Mouse (Mus musculus) neural tube, embryonic 14.5 days (tissue): ENCODE data around the gene Pdia2. TPM values are rescaled to one million over a fixed set of nuclear protein-coding genes. Genes with fewer than 3 reads are reported as not detected.

ENCODE experiments used
- ATAC-seq: fragments of 200-750 bp; cut with Nextera tagmentation; 2 replicates; pipeline ENCODE4 v1.8.0; 2017; ENCODE audit warnings: low read depth, mild to moderate bottlenecking, moderate TSS enrichment, moderate library complexity
- H3K27ac ChIP-seq: fragments of 300-500 bp; sonication (generic); 2 replicates; pipeline ENCODE4 v1.5.1; 2014; ENCODE audit warnings: low read depth, mild to moderate bottlenecking, control low read depth, low read length, moderate library complexity, mixed read lengths
- H3K27me3 ChIP-seq: fragments of 300-500 bp; sonication (generic); 2 replicates; pipeline ENCODE4 v1.6.1; 2014; ENCODE audit warnings: low read length; ENCODE audit not compliant: control insufficient read depth, insufficient read depth
- H3K36me3 ChIP-seq: fragments of 300-500 bp; sonication (generic); 2 replicates; pipeline ENCODE4 v1.6.1; 2014; ENCODE audit warnings: low read length, mixed read lengths; ENCODE audit not compliant: control insufficient read depth, insufficient read depth
- H3K4me1 ChIP-seq: fragments of 300-500 bp; sonication (generic); 2 replicates; pipeline ENCODE4 v1.6.1; 2014; ENCODE audit warnings: low read length; ENCODE audit not compliant: control insufficient read depth, insufficient read depth
- H3K4me2 ChIP-seq: fragments of 300-500 bp; sonication (generic); 2 replicates; pipeline ENCODE4 v1.6.1; 2014; ENCODE audit warnings: mild to moderate bottlenecking, low read depth, low read length, control low read depth
- H3K4me3 ChIP-seq: fragments of 300-500 bp; sonication (generic); 2 replicates; pipeline ENCODE4 v1.5.1; 2014; ENCODE audit warnings: low read depth, low read length, control low read depth, mixed read lengths
- H3K9ac ChIP-seq: fragments of 300-500 bp; sonication (generic); replicated peaks from 2 replicates; pipeline ENCODE4 v1.6.1; 2014; ENCODE audit warnings: low read depth, mild to moderate bottlenecking, control low read depth, low read length, mixed read lengths
- H3K9me3 ChIP-seq: fragments of 300-500 bp; sonication (generic); 2 replicates; pipeline ENCODE4 v1.6.1; 2016; ENCODE audit warnings: low read length; ENCODE audit not compliant: control insufficient read depth
- WGBS: fragments of 180-500 bp; shearing (Covaris S2); extraction: QIAGEN DNeasy Blood & Tissue Kit; methylation state at CpG from one replicate; pipeline ENCODE4 v1.1.7; 2014; 5-methylcytosine and 5-hydroxymethylcytosine counted together
- polyA plus RNA-seq: library from polyadenylated mRNA; unstranded; fragments of >200 nt; fragmentation: Nextera tagmentation; extraction: Ambion mirVana; gene quantifications from 2 replicates; pipeline ENCODE4 v1.2.1, GENCODE M21; 2014

The Pdia2 gene
- polyA plus RNA-seq, 1 experiment from 2014 or later, result 0.32 TPM

- Histone ChIP-seq H3K36me3 (no peaks in the 10 kb centered on the region), H3K4me2 (no peak overlapping the region), H3K4me1 (no peaks in the 10 kb centered on the region), H3K9me3 (no peaks in the 10 kb centered on the region), H3K27me3 (no peaks in the 10 kb centered on the region), H3K4me3 (no peak overlapping the region), H3K27ac (no peak overlapping the region), H3K9ac (no peak overlapping the region)
- 94% methylated on average over 8 of the region's 8 CpGs for WGBS
- no peak for ATAC-seq
Measured at GRCm38 (mm10) chr17:26234386-26234785, 35.5 kb upstream of the Pdia2 start.

GRCm38 (mm10) chr17:26232863-26233262 lies 34.0 kb upstream of the Pdia2 start:
- Histone ChIP-seq H3K4me1 (no peaks in the 10 kb centered on the region), H3K27me3 (no peaks in the 10 kb centered on the region), H3K4me2 (no peak overlapping the region), H3K36me3 (no peaks in the 10 kb centered on the region), H3K9me3 (no peaks in the 10 kb centered on the region), H3K9ac (no peak overlapping the region), H3K27ac (no peak overlapping the region), H3K4me3 (no peak overlapping the region)
- no peak for ATAC-seq
- WGBS, result 76% methylated on average over 8 of the region's 8 CpGs

GRCm38 (mm10) chr17:26231156-26231555 lies 32.3 kb upstream of the Pdia2 start:
- H3K27me3 ChIP-seq, result no peaks in the 10 kb centered on the region
- no peaks in the 10 kb centered on the region for H3K4me1 ChIP-seq
- no peak overlapping the region for H3K9ac ChIP-seq
- H3K27ac ChIP-seq, result no peak overlapping the region
- no peak overlapping the region for H3K4me3 ChIP-seq
- no peaks in the 10 kb centered on the region for H3K36me3 ChIP-seq
- 90% methylated on average over 5 of the region's 5 CpGs for WGBS
- H3K9me3 ChIP-seq, result no peaks in the 10 kb centered on the region
- no peak for ATAC-seq
- no peak overlapping the region for H3K4me2 ChIP-seq

GRCm38 (mm10) chr17:26229776-26230175 lies 30.9 kb upstream of the Pdia2 start:
- Histone ChIP-seq H3K27ac (no peak overlapping the region), H3K36me3 (no peaks in the 10 kb centered on the region), H3K4me1 (no peaks in the 10 kb centered on the region), H3K4me3 (no peak overlapping the region), H3K4me2 (no peak overlapping the region), H3K9ac (no peak overlapping the region), H3K9me3 (no peaks in the 10 kb centered on the region), H3K27me3 (no peaks in the 10 kb centered on the region)
- 96% methylated on average over 5 of the region's 5 CpGs for WGBS
- ATAC-seq, result no peak

- Histone ChIP-seq H3K4me3 (no peak overlapping the region), H3K4me1 (no peaks in the 10 kb centered on the region), H3K9me3 (no peaks in the 10 kb centered on the region), H3K27me3 (no peaks in the 10 kb centered on the region), H3K36me3 (no peaks in the 10 kb centered on the region), H3K27ac (no peak overlapping the region), H3K9ac (no peak overlapping the region), H3K4me2 (no peak overlapping the region)
- WGBS, result 86% methylated on average over 12 of the region's 12 CpGs
- ATAC-seq, result no peak
Measured at GRCm38 (mm10) chr17:26225150-26225549, 26.3 kb upstream of the Pdia2 start.

- Histone ChIP-seq H3K9ac (no peak overlapping the region), H3K4me1 (no peaks in the 10 kb centered on the region), H3K36me3 (peaks cover 8% of the 10 kb centered on the region; the same call in 1 of the 2 replicates), H3K27me3 (no peaks in the 10 kb centered on the region), H3K4me2 (no peak overlapping the region), H3K9me3 (no peaks in the 10 kb centered on the region), H3K4me3 (no peak overlapping the region), H3K27ac (no peak overlapping the region)
- 71% methylated on average over 2 of the region's 2 CpGs for WGBS
- ATAC-seq, result no peak
Measured at GRCm38 (mm10) chr17:26221508-26221907, 22.6 kb upstream of the Pdia2 start.

GRCm38 (mm10) chr17:26212681-26213080 lies 13.8 kb upstream of the Pdia2 start:
- ATAC-seq, result no peak
- WGBS, result 87% methylated on average over 11 of the region's 11 CpGs
- H3K36me3 ChIP-seq, result peaks cover 5% of the 10 kb centered on the region; the same call in 1 of the 2 replicates
- no peaks in the 10 kb centered on the region for H3K27me3 ChIP-seq
- no peak overlapping the region for H3K4me2 ChIP-seq
- H3K4me1 ChIP-seq, result no peaks in the 10 kb centered on the region
- H3K27ac ChIP-seq, result no peak overlapping the region
- H3K9me3 ChIP-seq, result no peaks in the 10 kb centered on the region
- H3K9ac ChIP-seq, result no peak overlapping the region
- H3K4me3 ChIP-seq, result no peak overlapping the region

GRCm38 (mm10) chr17:26212241-26212640 lies 13.4 kb upstream of the Pdia2 start:
- Histone ChIP-seq H3K9ac (no peak overlapping the region), H3K4me3 (no peak overlapping the region), H3K9me3 (no peaks in the 10 kb centered on the region), H3K27ac (no peak overlapping the region), H3K36me3 (peaks cover 3% of the 10 kb centered on the region; the same call in 1 of the 2 replicates), H3K4me2 (no peak overlapping the region), H3K27me3 (no peaks in the 10 kb centered on the region), H3K4me1 (no peaks in the 10 kb centered on the region)
- 93% methylated on average over 7 of the region's 7 CpGs for WGBS
- ATAC-seq, result no peak

GRCm38 (mm10) chr17:26207686-26208085 lies 8.8 kb upstream of the Pdia2 start, which contains the start of gene Arhgdig:
Arhgdig (minus strand) TSS chr17:26207786.
- 86% methylated on average over 12 of the region's 12 CpGs for WGBS
- H3K27ac ChIP-seq, result no peak within 1 kb of the TSS

More at GRCm38 (mm10) chr17:26207686-26208085, 8.8 kb upstream of the Pdia2 start, which contains the start of gene Arhgdig:
- Histone ChIP-seq H3K9ac (no peak within 1 kb of the TSS), H3K27me3 (peaks cover 17% of the 10 kb centered on the region), H3K4me1 (no peaks in the 10 kb centered on the region), H3K4me3 (no peak within 1 kb of the TSS), H3K9me3 (no peaks in the 10 kb centered on the region), H3K4me2 (no peak within 1 kb of the TSS), H3K36me3 (no peaks in the 10 kb centered on the region)
- no peak for ATAC-seq
